Mouse (Mus musculus): Measurements from ENCODE around the gene Frmd4a. TPM values are rescaled to one million over a fixed set of nuclear protein-coding genes. Genes with fewer than 3 reads are reported as not detected.
A peak's percentile ranks its signal among the peaks of the same experiment; 100 is the strongest.

Gene Frmd4a
- polyA plus RNA-seq, 1 experiment from 2014 or later: 59.6 TPM

GRCm38 (mm10) chr2:4441840-4442239 is 424.3 kb downstream of the Frmd4a start:
- H3K9me3 ChIP-seq: no peaks in the 10 kb centered on the region
- H3K4me2 ChIP-seq: no peak overlapping the region
- no peaks in the 10 kb centered on the region for H3K27me3 ChIP-seq
- 79% methylated on average over 4 of the region's 4 CpGs for WGBS
- no peak overlapping the region for H3K27ac ChIP-seq
- no peak for ATAC-seq (ENCODE audit: low FRiP score)
- no peaks in the 10 kb centered on the region for H3K36me3 ChIP-seq
- peaks cover 49% of the 10 kb centered on the region for H3K4me1 ChIP-seq (replicated peaks)
- no peak overlapping the region for H3K9ac ChIP-seq
- H3K4me3 ChIP-seq: no peak overlapping the region

GRCm38 (mm10) chr2:4444740-4445139 is 427.2 kb downstream of the Frmd4a start:
- Histone ChIP-seq H3K4me3 (no peak overlapping the region), H3K27ac (no peak overlapping the region), H3K4me2 (no peak overlapping the region), H3K9ac (no peak overlapping the region), H3K4me1 (replicated peaks) (peaks cover 30% of the 10 kb centered on the region), H3K36me3 (no peaks in the 10 kb centered on the region), H3K27me3 (no peaks in the 10 kb centered on the region), H3K9me3 (no peaks in the 10 kb centered on the region)
- 89% methylated on average over 3 of the region's 3 CpGs for WGBS
- no peak for ATAC-seq (ENCODE audit: low FRiP score)

- H3K4me1 ChIP-seq (replicated peaks): peaks cover 25% of the 10 kb centered on the region
- no peaks in the 10 kb centered on the region for H3K9me3 ChIP-seq
- no peak overlapping the region for H3K4me3 ChIP-seq
- no peak overlapping the region for H3K27ac ChIP-seq
- no peak overlapping the region for H3K4me2 ChIP-seq
- no peaks in the 10 kb centered on the region for H3K36me3 ChIP-seq
- WGBS: 87% methylated on average over 10 of the region's 10 CpGs
- H3K27me3 ChIP-seq: no peaks in the 10 kb centered on the region
- no peak for ATAC-seq (ENCODE audit: low FRiP score)
- H3K9ac ChIP-seq: no peak overlapping the region
Measured at GRCm38 (mm10) chr2:4445629-4446400, 428.3 kb downstream of the Frmd4a start.

GRCm38 (mm10) chr2:4449860-4450480 is 432.5 kb downstream of the Frmd4a start:
- Histone ChIP-seq H3K27ac (peak overlapping the region; percentile 4; the same call in 1 of the 2 replicates), H3K36me3 (no peaks in the 10 kb centered on the region), H3K9me3 (no peaks in the 10 kb centered on the region), H3K9ac (no peak overlapping the region), H3K4me1 (replicated peaks) (peaks cover 40% of the 10 kb centered on the region), H3K4me3 (no peak overlapping the region), H3K27me3 (no peaks in the 10 kb centered on the region), H3K4me2 (no peak overlapping the region)
- no peak for ATAC-seq (ENCODE audit: low FRiP score)
- WGBS: 72% methylated on average over 12 of the region's 12 CpGs

GRCm38 (mm10) chr2:4452590-4453400 is 435.3 kb downstream of the Frmd4a start:
- 12% methylated on average over 12 of the region's 12 CpGs for WGBS
- Histone ChIP-seq H3K27me3 (no peaks in the 10 kb centered on the region), H3K27ac (peak overlapping the region; percentile 68), H3K4me2 (no peak overlapping the region), H3K4me3 (no peak overlapping the region), H3K9me3 (no peaks in the 10 kb centered on the region), H3K9ac (peak overlapping the region; percentile 13; the same call in 1 of the 2 replicates), H3K4me1 (replicated peaks) (peaks cover 50% of the 10 kb centered on the region), H3K36me3 (no peaks in the 10 kb centered on the region)
- ATAC-seq (ENCODE audit: low FRiP score): peak; percentile 33; the same call in 1 of the 2 replicates

GRCm38 (mm10) chr2:4455097-4456025 is 437.8 kb downstream of the Frmd4a start:
- H3K27ac ChIP-seq: peak overlapping the region; percentile 52; the same call in 1 of the 2 replicates
- WGBS: 59% methylated on average over 11 of the region's 11 CpGs
- no peaks in the 10 kb centered on the region for H3K27me3 ChIP-seq
- H3K9me3 ChIP-seq: no peaks in the 10 kb centered on the region
- no peak overlapping the region for H3K4me3 ChIP-seq
- peaks cover 69% of the 10 kb centered on the region for H3K4me1 ChIP-seq (replicated peaks)
- no peak for ATAC-seq (ENCODE audit: low FRiP score)
- H3K9ac ChIP-seq: peak overlapping the region; percentile 26; the same call in 1 of the 2 replicates
- H3K36me3 ChIP-seq: no peaks in the 10 kb centered on the region
- no peak overlapping the region for H3K4me2 ChIP-seq

- WGBS: 54% methylated on average over 5 of the region's 5 CpGs
- no peak for ATAC-seq (ENCODE audit: low FRiP score)
- Histone ChIP-seq H3K9me3 (no peaks in the 10 kb centered on the region), H3K27me3 (no peaks in the 10 kb centered on the region), H3K4me3 (no peak overlapping the region), H3K4me2 (no peak overlapping the region), H3K27ac (peak overlapping the region; percentile 23; the same call in 1 of the 2 replicates), H3K36me3 (no peaks in the 10 kb centered on the region), H3K4me1 (replicated peaks) (peaks cover 68% of the 10 kb centered on the region), H3K9ac (peak overlapping the region; percentile 26; the same call in 1 of the 2 replicates)
Measured at GRCm38 (mm10) chr2:4460897-4461296, 443.4 kb downstream of the Frmd4a start.

- Histone ChIP-seq H3K9me3 (no peaks in the 10 kb centered on the region), H3K9ac (peak overlapping the region; percentile 26; the same call in 1 of the 2 replicates), H3K27ac (peak overlapping the region; percentile 3; the same call in 1 of the 2 replicates), H3K4me2 (no peak overlapping the region), H3K4me1 (replicated peaks) (peaks cover 73% of the 10 kb centered on the region), H3K36me3 (no peaks in the 10 kb centered on the region), H3K27me3 (no peaks in the 10 kb centered on the region), H3K4me3 (no peak overlapping the region)
- no peak for ATAC-seq (ENCODE audit: low FRiP score)
- WGBS: 9% methylated on average over 2 of the region's 2 CpGs
Measured at GRCm38 (mm10) chr2:4461514-4461913, 444.0 kb downstream of the Frmd4a start.

GRCm38 (mm10) chr2:4462480-4462879 is 445.0 kb downstream of the Frmd4a start:
- H3K4me2 ChIP-seq: 0 out of 2 replicates have a peak overlapping the region, but pooled peaks have one; percentile 6
- H3K9me3 ChIP-seq: no peaks in the 10 kb centered on the region
- no peak for ATAC-seq (ENCODE audit: low FRiP score)
- 14% methylated on average over 11 of the region's 11 CpGs for WGBS
- H3K4me3 ChIP-seq: no peak overlapping the region
- no peak overlapping the region for H3K9ac ChIP-seq
- H3K27ac ChIP-seq: no peak overlapping the region
- H3K36me3 ChIP-seq: no peaks in the 10 kb centered on the region; the same call in 1 of the 2 replicates
- no peaks in the 10 kb centered on the region for H3K27me3 ChIP-seq
- H3K4me1 ChIP-seq (replicated peaks): peaks cover 70% of the 10 kb centered on the region

GRCm38 (mm10) chr2:4466084-4466483 is 448.6 kb downstream of the Frmd4a start:
- no peak overlapping the region for H3K9ac ChIP-seq
- no peaks in the 10 kb centered on the region for H3K27me3 ChIP-seq
- peaks cover 10% of the 10 kb centered on the region for H3K36me3 ChIP-seq
- no peak for ATAC-seq (ENCODE audit: low FRiP score)
- H3K4me1 ChIP-seq (replicated peaks): peaks cover 34% of the 10 kb centered on the region
- H3K27ac ChIP-seq: no peak overlapping the region
- 0 out of 2 replicates have a peak, but pooled peaks cover 7% of the 10 kb centered on the region for H3K9me3 ChIP-seq
- WGBS: 73% methylated on average over 3 of the region's 3 CpGs
- no peak overlapping the region for H3K4me2 ChIP-seq
- no peak overlapping the region for H3K4me3 ChIP-seq

- ATAC-seq (ENCODE audit: low FRiP score): no peak
- H3K4me2 ChIP-seq: no peak overlapping the region
- no peaks in the 10 kb centered on the region for H3K27me3 ChIP-seq
- no peak overlapping the region for H3K27ac ChIP-seq
- no peak overlapping the region for H3K4me3 ChIP-seq
- no peak overlapping the region for H3K9ac ChIP-seq
- WGBS: 96% methylated on average over 7 of the region's 7 CpGs
- 0 out of 2 replicates have a peak, but pooled peaks cover 7% of the 10 kb centered on the region for H3K9me3 ChIP-seq
- peaks cover 10% of the 10 kb centered on the region for H3K36me3 ChIP-seq
- peaks cover 28% of the 10 kb centered on the region for H3K4me1 ChIP-seq (replicated peaks)
Measured at GRCm38 (mm10) chr2:4467314-4467713, 449.8 kb downstream of the Frmd4a start.

Measured in hindbrain, embryonic 13.5 days (tissue).